Mouse (Mus musculus) MEL (cell line): Measurements from ENCODE around the gene 2900011O08Rik.

Experiments used
- CTCF ChIP-seq, 3 experiments: IDR thresholded peaks in 2 of 3; conservative IDR thresholded peaks in 1 of 3; 2 replicates each; pipeline ENCODE4 v1.5.1; 2011 to 2012; ENCODE audit warnings: low read length in 3 of 3, low read depth in 2 of 3, mild to moderate bottlenecking in 2 of 3, improper control_type of control experiment in 1 of 3, inconsistent platforms in 1 of 3, mixed read lengths in 1 of 3, moderate library complexity in 1 of 3; ENCODE audit not compliant: control insufficient read depth in 1 of 3, insufficient read depth in 1 of 3, poor library complexity in 1 of 3, severe bottlenecking in 1 of 3
- EP300 ChIP-seq, 2 experiments: IDR thresholded peaks; 2 replicates each; pipeline ENCODE4 v1.6.1; 2011; ENCODE audit warnings: improper control_type of control experiment in 2 of 2, low read length in 2 of 2, low read depth in 1 of 2, mild to moderate bottlenecking in 1 of 2
- ETS1 ChIP-seq: IDR thresholded peaks from 2 replicates; pipeline ENCODE4 v1.6.1; 2012; ENCODE audit warnings: low read depth, mild to moderate bottlenecking, inconsistent platforms, low read length, improper control_type of control experiment, moderate library complexity
- JUND ChIP-seq: IDR thresholded peaks from 2 replicates; pipeline ENCODE4 v1.6.1; 2011; ENCODE audit warnings: low read depth, mild to moderate bottlenecking, improper control_type of control experiment, low read length
- MAFK ChIP-seq: IDR thresholded peaks from 2 replicates; pipeline ENCODE4 v1.6.1; 2011; ENCODE audit warnings: low read depth, mild to moderate bottlenecking, low read length, improper control_type of control experiment, borderline replicate concordance
- MAX ChIP-seq: IDR thresholded peaks from 2 replicates; pipeline ENCODE4 v1.6.1; 2011; ENCODE audit warnings: low read length, improper control_type of control experiment
- MYB ChIP-seq: IDR thresholded peaks from 2 replicates; pipeline ENCODE4 v1.6.1; 2011; ENCODE audit warnings: mild to moderate bottlenecking, low read depth, low read length, improper control_type of control experiment
- POLR2A ChIP-seq, 2 experiments: IDR thresholded peaks; 2 replicates each; pipeline ENCODE4 v1.6.1; 2011 to 2012; ENCODE audit warnings: low read length in 2 of 2, mild to moderate bottlenecking in 2 of 2, control low read depth in 1 of 2, improper control_type of control experiment in 1 of 2, low read depth in 1 of 2, moderate library complexity in 1 of 2; ENCODE audit not compliant: control insufficient read depth in 1 of 2, insufficient read depth in 1 of 2, poor library complexity in 1 of 2
- POLR2AphosphoS5 ChIP-seq: IDR thresholded peaks from 2 replicates; pipeline ENCODE4 v1.6.1; 2012; ENCODE audit warnings: low read depth, borderline replicate concordance, mild to moderate bottlenecking, inconsistent platforms, low read length, moderate library complexity, mixed read lengths
- SMC3 ChIP-seq: IDR thresholded peaks from 2 replicates; pipeline ENCODE4 v1.6.1; 2011; ENCODE audit warnings: low read depth, low read length, improper control_type of control experiment
- UBTF ChIP-seq: IDR thresholded peaks from 2 replicates; pipeline ENCODE4 v1.6.1; 2012; ENCODE audit warnings: low read depth, mild to moderate bottlenecking, inconsistent platforms, low read length, improper control_type of control experiment, moderate library complexity, borderline replicate concordance; ENCODE audit not compliant: insufficient read depth

- TF ChIP-seq CTCF (IDR thresholded peaks at IDR 0.05 in 2 of 3, conservative IDR thresholded peaks at IDR 0.05 in 1 of 3; ENCODE audit: control insufficient read depth in 1 of 3, insufficient read depth in 1 of 3, low read depth in 2 of 3, low read length in 3 of 3, poor library complexity in 1 of 3, severe bottlenecking in 1 of 3): no peak
- TF ChIP-seq MAFK: no peak
- TF ChIP-seq SMC3: no peak
- no peak for TF ChIP-seq ETS1
- no peak for TF ChIP-seq MAX
- TF ChIP-seq EP300 (IDR thresholded peaks at IDR 0.05; ENCODE audit: low read depth in 1 of 2, low read length in 2 of 2): no peak
- no peak for TF ChIP-seq POLR2A (IDR thresholded peaks at IDR 0.05; ENCODE audit: control insufficient read depth in 1 of 2, insufficient read depth in 1 of 2, low read depth in 1 of 2, low read length in 2 of 2, poor library complexity in 1 of 2)
- TF ChIP-seq UBTF: no peak
- no peak for TF ChIP-seq MYB
- no peak for TF ChIP-seq JUND
- no peak for TF ChIP-seq POLR2AphosphoS5
These were observed 151.7 kb downstream of the 2900011O08Rik start for GRCm38 (mm10) chr16:14137976-14138561.
